8 mouse cellular contexts compared by ENCODE assay signal in genomic region chr8:76901430-76902204, GRCm38 (mm10). TPM values are rescaled to one million over a fixed set of nuclear protein-coding genes. Genes with fewer than 3 reads are reported as not detected.
DNase-seq lines count a peak whose midpoint lies in the region; ATAC-seq lines count a peak whose summit lies in the region.

No protein-coding gene starts in this region.

- peak overlapping the region; percentile 66 for H3K4me3 ChIP-seq in intestine, embryonic 15.5 days (replicated peaks)

- H3K9ac ChIP-seq in intestine, embryonic 15.5 days, result peak overlapping the region; percentile 58

- H3K4me2 ChIP-seq in intestine, embryonic 15.5 days (replicated peaks), result peak overlapping the region; percentile 99

- H3K9me3 ChIP-seq in intestine, embryonic 15.5 days, result no peaks in the 10 kb centered on the region

- peak; percentile 99 for DNase-seq in adrenal gland, adult 8-10 months
- DNase-seq in embryo, embryonic 11.5 days (ENCODE audit: low read depth, low spot score), result peak; percentile 89
- DNase-seq in gastrocnemius, postnatal 4 days (ENCODE audit: low spot score in 2 of 2), result peak; percentile 92 to 96
- DNase-seq in left cerebral cortex, postnatal 14 days (ENCODE audit: low spot score in 2 of 2), result peak; percentile 96 to 97
- peak; percentile 95 for DNase-seq in right cerebral cortex, postnatal 14 days
- peak; percentile 90 for DNase-seq in urinary bladder, postnatal 25 days (ENCODE audit: low spot score)

- H3K27ac ChIP-seq in intestine, embryonic 15.5 days, result no peak overlapping the region

- H3K27me3 ChIP-seq in intestine, embryonic 15.5 days (replicated peaks), result peaks cover 27% of the 10 kb centered on the region

- intact Hi-C loops in left cerebral cortex, postnatal 14 days (cut with DNase I), result no loop called here

- ATAC-seq in intestine, embryonic 15.5 days, result peak; percentile 96
- ATAC-seq in megakaryocyte-erythroid progenitor cell, adult 5-6 weeks (replicated peaks; ENCODE audit: low FRiP score, low TSS enrichment, poor library complexity, severe bottlenecking), result peak; percentile 95

- peaks cover 19% of the 10 kb centered on the region for H3K4me1 ChIP-seq in intestine, embryonic 15.5 days (replicated peaks)

- under 1% methylated on average over 41 of the region's 41 CpGs for WGBS in intestine, embryonic 15.5 days

- no peaks in the 10 kb centered on the region for H3K36me3 ChIP-seq in intestine, embryonic 15.5 days

RNA-seq across cellular contexts. Expression of gene Nr3c2, which starts 2.4 kb away (rescaled TPM):
- total RNA-seq in adrenal gland, adult 8-10 months (2022), result 10 to 100 TPM; 17.6 to 26.3 (median 20.7) TPM
- total RNA-seq in gastrocnemius, postnatal 4 days (2021), result 10 to 100 TPM; 11.8 to 15.8 TPM
- 5.2 and 5.6 TPM in 2 replicates for polyA plus RNA-seq in intestine, embryonic 15.5 days (2015; fragmentation: Nextera tagmentation; extraction: Ambion mirVana)
- 10 to 100 TPM; 26.8 to 29.3 TPM for total RNA-seq in left cerebral cortex, postnatal 14 days (2021)
- total RNA-seq in megakaryocyte-erythroid progenitor cell, adult 5-6 weeks (2014; fragmentation: Nextera tagmentation), result 0.17 and 0.72 TPM in 2 replicates
- 0.85 and 1.3 TPM in 2 replicates for total RNA-seq in megakaryocyte-erythroid progenitor cell, adult 5-6 weeks (2017)

Comparison
In these comparisons a context has a peak if more than half of its experiments do, and no peak if none do; other contexts are left out.
1. RNA of gene Nr3c2, which starts 2.4 kb away (total RNA-seq): 26.8 to 29.3 TPM in left cerebral cortex, postnatal 14 days, 17.6 to 26.3 TPM in adrenal gland, adult 8-10 months and 11.8 to 15.8 TPM in gastrocnemius, postnatal 4 days; 0.17 to 1.3 TPM in megakaryocyte-erythroid progenitor cell, adult 5-6 weeks; every median in the first group is over 4 times any median in the second.
2. Peak in every context shown above with its lines, with median percentiles within 50 percentile points of each other: DNase-seq.